Mouse (Mus musculus) adrenal gland, postnatal 25 days (tissue): ENCODE measurements at regions not wholly inside any gene's neighbourhood (a gene's known extent, or its start where the extent isn't known, plus 50 kb on each side); places are given as distances from the start of the nearest gene placed in this dataset.

Experiments
- DNase-seq: peaks from one replicate; pipeline ENCODE4 v3.0.0; 2021; ENCODE audit warnings: mixed read lengths

- DNase-seq: no peak
Measured at GRCm38 (mm10) chr4:10604513-10604912, 269.8 kb upstream of the 2610301B20Rik start.

DNA sequence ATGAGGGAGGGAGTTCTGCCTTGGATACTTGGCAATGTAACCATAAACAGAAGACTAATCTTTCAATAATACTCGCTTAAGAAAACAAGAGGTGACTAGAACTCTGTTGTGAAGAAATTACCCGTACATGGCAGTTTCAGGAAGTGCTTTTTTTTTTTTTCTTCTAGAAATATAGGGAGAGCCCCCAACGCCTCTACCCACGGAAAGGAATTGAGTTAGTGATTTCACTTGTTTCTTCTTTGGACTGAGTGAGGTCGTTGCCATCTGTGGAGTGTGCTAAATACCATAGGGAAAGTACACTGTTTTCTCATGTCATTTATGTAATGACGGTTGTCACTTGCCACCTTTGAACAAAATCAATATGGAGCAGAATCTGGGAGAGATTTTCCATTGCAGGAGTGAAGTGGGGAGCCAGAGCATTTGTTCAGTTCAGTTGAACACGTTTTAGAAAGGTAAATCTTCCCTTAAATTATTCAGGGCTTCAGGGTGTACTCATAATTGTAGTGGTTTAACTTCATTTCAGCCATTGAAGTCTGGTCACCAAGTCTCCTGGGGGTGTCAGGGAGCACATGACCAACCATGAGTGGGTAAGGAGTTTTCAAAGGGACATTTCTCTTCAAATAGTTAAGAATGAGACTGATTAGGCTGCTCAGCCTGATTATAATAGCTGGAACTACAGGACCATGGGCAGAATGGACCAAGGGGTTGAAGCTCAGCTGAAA, 266.3 kb upstream of the 2610301B20Rik start:
- no peak for DNase-seq

GRCm38 (mm10) chr4:10610784-10611183, 263.5 kb upstream of the 2610301B20Rik start:
- no peak for DNase-seq
